Mouse (Mus musculus): ENCODE data around the gene Mettl9. TPM values are rescaled to one million over a fixed set of nuclear protein-coding genes. Genes with fewer than 3 reads are reported as not detected.
"Not testable (repeated sequence)": the region's sequence is repeated elsewhere in the genome, so short reads cannot be mapped to it uniquely, and the experiment has no call there.

Mettl9 gene
- polyA plus RNA-seq, 1 experiment from 2014 or later = 136 TPM

- 29% methylated on average over 8 of the region's 8 CpGs for WGBS
These were observed 14.0 kb upstream of the Mettl9 start for GRCm38 (mm10) chr7:121020277-121020676.

DNA sequence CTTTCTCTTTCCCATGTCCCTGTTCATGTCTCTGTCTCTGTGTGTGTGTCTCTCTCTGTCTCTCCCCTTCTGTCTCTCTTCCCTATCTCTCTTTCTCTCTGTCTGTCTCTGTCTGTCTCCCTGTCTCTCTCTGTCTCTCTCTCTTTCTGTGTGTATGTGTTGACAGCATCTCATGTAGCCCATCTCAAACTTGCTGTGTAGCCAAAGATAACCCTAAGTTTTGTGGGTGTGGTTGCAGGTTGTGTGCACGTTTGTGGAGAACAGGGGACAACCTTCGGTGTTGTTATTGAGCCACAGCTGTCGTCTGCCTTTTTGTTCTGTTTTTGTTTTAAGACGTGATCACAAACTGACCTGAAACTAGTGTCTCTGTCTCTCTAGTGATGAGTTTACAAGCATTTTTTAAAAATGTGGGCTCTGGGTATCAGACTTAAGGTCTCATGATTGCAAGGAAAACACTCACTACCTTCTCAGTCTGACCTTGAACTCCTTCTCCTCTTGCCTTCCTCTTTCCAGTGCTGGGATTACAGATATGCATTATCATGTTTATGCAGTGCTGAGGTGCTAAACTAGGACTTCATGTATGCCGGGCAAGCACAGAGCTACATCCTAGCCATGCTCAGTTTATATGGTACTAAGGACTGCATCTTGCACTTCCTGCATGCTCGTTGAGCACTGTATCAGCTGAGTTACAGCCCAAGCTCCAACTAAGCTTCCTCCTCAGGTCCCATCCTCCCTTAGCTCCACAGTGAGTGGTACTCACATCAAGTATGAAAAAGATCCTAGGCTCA is 8.8 kb upstream of the Mettl9 start:
- no peak overlapping the region for H3K4me2 ChIP-seq (replicated peaks)
- H3K27me3 ChIP-seq = no peaks in the 10 kb centered on the region; the same call in 1 of the 2 replicates
- 66% methylated on average over 6 of the region's 6 CpGs for WGBS
- H3K36me3 ChIP-seq = no peaks in the 10 kb centered on the region
- no peaks in the 10 kb centered on the region for H3K9me3 ChIP-seq (replicated peaks)
- no peak for ATAC-seq (ENCODE audit: insufficient number of reproducible peaks, low FRiP score, low TSS enrichment, low read depth)
- H3K27ac ChIP-seq (replicated peaks) = no peak overlapping the region
- H3K9ac ChIP-seq = no peak overlapping the region
- no peaks in the 10 kb centered on the region for H3K4me1 ChIP-seq
- no peak overlapping the region for H3K4me3 ChIP-seq (replicated peaks)

More at GRCm38 (mm10) chr7:121020277-121020676, 14.0 kb upstream of the Mettl9 start:
- ATAC-seq (ENCODE audit: insufficient number of reproducible peaks, low FRiP score, low TSS enrichment, low read depth) = no peak
- H3K9ac ChIP-seq = no peak overlapping the region
- no peaks in the 10 kb centered on the region for H3K9me3 ChIP-seq (replicated peaks)
- no peaks in the 10 kb centered on the region for H3K27me3 ChIP-seq
- H3K36me3 ChIP-seq = no peaks in the 10 kb centered on the region
- no peak overlapping the region for H3K4me3 ChIP-seq (replicated peaks)
- H3K27ac ChIP-seq (replicated peaks) = no peak overlapping the region
- H3K4me2 ChIP-seq (replicated peaks) = no peak overlapping the region
- no peaks in the 10 kb centered on the region for H3K4me1 ChIP-seq

GRCm38 (mm10) chr7:121026300-121026699 is 7.9 kb upstream of the Mettl9 start:
- H3K9ac ChIP-seq = no peak overlapping the region
- no peaks in the 10 kb centered on the region for H3K4me1 ChIP-seq
- no peak overlapping the region for H3K27ac ChIP-seq (replicated peaks)
- ATAC-seq (ENCODE audit: insufficient number of reproducible peaks, low FRiP score, low TSS enrichment, low read depth) = no peak
- H3K4me2 ChIP-seq (replicated peaks) = no peak overlapping the region
- no peaks in the 10 kb centered on the region for H3K9me3 ChIP-seq (replicated peaks)
- 64% methylated on average over 3 of the region's 3 CpGs for WGBS
- H3K27me3 ChIP-seq = no peaks in the 10 kb centered on the region; the same call in 1 of the 2 replicates
- H3K4me3 ChIP-seq (replicated peaks) = no peak overlapping the region
- no peaks in the 10 kb centered on the region for H3K36me3 ChIP-seq

DNA sequence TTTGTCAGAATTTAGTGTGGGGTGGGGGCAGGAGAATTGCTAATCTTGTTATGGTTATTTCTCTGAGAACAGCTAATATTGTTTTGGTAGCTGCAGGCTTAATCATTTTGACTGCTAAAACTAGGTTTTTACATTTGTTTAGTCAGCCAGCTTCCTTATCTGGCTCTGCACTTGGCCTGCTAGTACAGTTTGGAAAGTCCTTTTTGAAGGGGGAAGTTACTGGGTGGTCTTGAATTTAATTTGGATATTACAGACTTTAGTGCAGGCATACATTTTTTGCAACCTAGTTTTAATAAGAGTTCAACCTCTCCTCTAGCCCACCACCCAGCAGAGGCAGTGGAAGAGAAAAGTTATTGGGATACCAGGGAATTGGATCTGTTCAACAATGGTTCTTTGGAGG is 4.3 kb upstream of the Mettl9 start:
- H3K4me2 ChIP-seq (replicated peaks); H3K9ac ChIP-seq; ATAC-seq (ENCODE audit: insufficient number of reproducible peaks, low FRiP score, low TSS enrichment, low read depth); H3K27ac ChIP-seq (replicated peaks); H3K27me3 ChIP-seq; H3K36me3 ChIP-seq; H3K4me1 ChIP-seq; H3K4me3 ChIP-seq (replicated peaks); H3K9me3 ChIP-seq (replicated peaks): not testable (repeated sequence)

DNA sequence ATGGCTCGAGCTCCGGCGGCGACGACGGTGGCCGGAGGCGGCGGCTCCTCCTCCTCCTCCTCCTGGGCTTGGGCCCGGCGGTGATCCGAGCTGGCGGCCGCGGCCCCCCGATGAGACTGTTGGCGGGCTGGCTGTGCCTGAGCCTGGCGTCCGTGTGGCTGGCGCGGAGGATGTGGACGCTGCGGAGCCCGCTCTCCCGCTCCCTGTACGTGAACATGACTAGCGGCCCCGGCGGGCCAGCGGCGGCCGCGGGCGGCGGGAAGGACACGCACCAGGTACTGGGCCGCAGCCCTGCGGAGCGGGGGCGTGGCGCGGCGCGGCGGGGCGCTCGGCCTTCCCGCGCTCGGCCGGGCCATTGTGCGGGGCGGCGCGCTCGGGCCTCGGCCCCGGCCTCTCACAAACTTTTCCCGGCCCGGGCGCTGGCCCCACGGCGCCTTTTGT is 476 bp downstream of the Mettl9 start:
- under 1% methylated on average over 46 of the region's 63 CpGs for WGBS

DNA sequence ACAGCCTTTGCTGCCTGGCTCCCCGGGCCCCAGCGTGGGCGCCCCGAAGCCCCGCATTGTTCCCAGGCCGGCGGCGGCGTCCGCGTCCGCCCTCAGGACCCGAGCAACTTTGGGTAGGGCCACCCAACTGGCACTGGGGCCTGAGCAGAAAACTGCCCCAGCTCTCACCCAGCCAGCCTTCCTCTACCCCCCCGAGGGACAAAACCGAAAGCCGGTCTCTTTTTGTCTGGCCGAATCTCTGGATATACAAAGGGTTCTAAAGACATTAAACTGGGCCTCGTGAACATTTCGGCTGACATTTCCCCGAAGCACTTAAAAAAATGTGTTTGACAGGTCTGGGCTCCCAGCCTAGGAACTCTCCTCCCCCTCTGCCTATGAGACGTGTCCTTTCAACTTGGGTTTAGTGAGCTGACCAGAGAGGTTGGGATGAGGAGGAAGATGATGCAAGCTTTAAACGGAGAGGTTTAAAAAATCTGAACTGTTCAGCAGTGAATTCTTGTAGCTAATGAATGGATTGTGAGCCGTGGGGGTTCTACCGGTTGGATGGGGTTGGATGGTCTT is 996 bp downstream of the Mettl9 start:
- Histone ChIP-seq H3K4me3 (replicated peaks) (peak overlapping the region; percentile 85), H3K9me3 (replicated peaks) (no peaks in the 10 kb centered on the region), H3K9ac (peak overlapping the region; percentile 95), H3K27ac (replicated peaks) (peak overlapping the region; percentile 93), H3K36me3 (no peaks in the 10 kb centered on the region), H3K4me2 (replicated peaks) (peak overlapping the region; percentile 61), H3K27me3 (peaks cover 6% of the 10 kb centered on the region; the same call in 1 of the 2 replicates), H3K4me1 (peaks cover 19% of the 10 kb centered on the region)
- under 1% methylated on average over 24 of the region's 24 CpGs for WGBS
- peak; percentile 32; the same call in 1 of the 2 replicates for ATAC-seq (ENCODE audit: insufficient number of reproducible peaks, low FRiP score, low TSS enrichment, low read depth)

More for the DNA sequence above, 476 bp downstream of the Mettl9 start:
- H3K9me3 ChIP-seq (replicated peaks) = no peaks in the 10 kb centered on the region
- H3K4me2 ChIP-seq (replicated peaks) = peak overlapping the region; percentile 61
- H3K27ac ChIP-seq (replicated peaks) = peak overlapping the region; percentile 93
- no peaks in the 10 kb centered on the region for H3K36me3 ChIP-seq
- peaks cover 14% of the 10 kb centered on the region for H3K4me1 ChIP-seq
- H3K4me3 ChIP-seq (replicated peaks) = peak overlapping the region; percentile 85
- H3K9ac ChIP-seq = peak overlapping the region; percentile 95
- ATAC-seq (ENCODE audit: insufficient number of reproducible peaks, low FRiP score, low TSS enrichment, low read depth) = peak; percentile 73
- H3K27me3 ChIP-seq = peaks cover 6% of the 10 kb centered on the region; the same call in 1 of the 2 replicates

DNA sequence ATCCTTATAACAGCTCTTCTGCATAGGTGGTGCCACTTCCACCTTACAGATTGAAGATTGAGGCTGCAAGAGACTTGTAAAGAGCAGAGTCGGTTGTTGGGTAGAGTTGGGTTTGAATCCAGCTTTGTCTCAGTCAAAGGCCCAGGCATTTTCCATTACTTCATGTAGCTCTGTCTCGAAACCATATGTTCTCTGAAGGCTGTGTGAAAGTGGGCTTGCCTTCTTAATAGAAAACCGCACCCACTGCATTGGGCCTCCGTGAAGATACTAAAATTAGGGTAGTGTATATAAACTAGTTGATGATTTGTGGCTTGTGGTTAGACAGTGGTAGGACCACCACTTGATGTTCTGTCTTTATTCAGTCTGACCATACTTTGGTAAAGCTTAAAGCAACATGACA is 6.3 kb downstream of the Mettl9 start:
- ATAC-seq (ENCODE audit: insufficient number of reproducible peaks, low FRiP score, low TSS enrichment, low read depth) = no peak
- no peaks in the 10 kb centered on the region for H3K9me3 ChIP-seq (replicated peaks)
- H3K4me3 ChIP-seq (replicated peaks) = no peak overlapping the region
- H3K27ac ChIP-seq (replicated peaks) = no peak overlapping the region
- H3K4me2 ChIP-seq (replicated peaks) = no peak overlapping the region
- no peak overlapping the region for H3K9ac ChIP-seq
- H3K4me1 ChIP-seq = peaks cover 32% of the 10 kb centered on the region
- no peaks in the 10 kb centered on the region for H3K27me3 ChIP-seq
- WGBS = 52% methylated on average over 4 of the region's 4 CpGs
- no peaks in the 10 kb centered on the region for H3K36me3 ChIP-seq

GRCm38 (mm10) chr7:121041989-121042388 is 7.7 kb downstream of the Mettl9 start:
- Histone ChIP-seq H3K36me3 (no peaks in the 10 kb centered on the region), H3K4me1 (peaks cover 21% of the 10 kb centered on the region), H3K4me2 (replicated peaks) (no peak overlapping the region), H3K9ac (no peak overlapping the region), H3K9me3 (replicated peaks) (no peaks in the 10 kb centered on the region), H3K27ac (replicated peaks) (no peak overlapping the region), H3K27me3 (no peaks in the 10 kb centered on the region), H3K4me3 (replicated peaks) (no peak overlapping the region)
- 65% methylated on average over 1 of the region's 1 CpGs for WGBS
- ATAC-seq (ENCODE audit: insufficient number of reproducible peaks, low FRiP score, low TSS enrichment, low read depth) = no peak

DNA sequence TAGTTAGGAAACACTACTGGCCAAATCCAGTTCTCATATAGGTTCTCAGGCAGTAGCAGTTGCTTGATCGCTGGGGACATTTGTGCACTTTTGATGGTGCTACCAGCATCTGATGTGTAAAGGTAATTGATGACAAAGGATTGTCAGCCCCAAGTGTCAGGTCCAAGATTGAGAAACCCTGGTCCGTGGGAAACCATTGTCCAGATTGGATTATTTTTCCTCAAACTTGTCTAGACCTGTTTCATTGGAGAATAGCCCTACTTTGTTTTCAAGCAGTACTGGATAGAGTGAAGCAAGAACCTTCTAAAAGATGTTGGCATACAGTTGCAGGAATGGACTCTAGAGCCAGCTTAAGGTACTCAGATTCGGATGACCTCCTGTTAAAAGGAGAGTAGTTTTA is 8.8 kb downstream of the Mettl9 start:
- Histone ChIP-seq H3K36me3 (no peaks in the 10 kb centered on the region), H3K4me3 (replicated peaks) (no peak overlapping the region), H3K27me3 (no peaks in the 10 kb centered on the region), H3K4me1 (peaks cover 21% of the 10 kb centered on the region; the same call in 1 of the 2 replicates), H3K27ac (replicated peaks) (no peak overlapping the region), H3K9me3 (replicated peaks) (no peaks in the 10 kb centered on the region), H3K4me2 (replicated peaks) (no peak overlapping the region), H3K9ac (no peak overlapping the region)
- no peak for ATAC-seq (ENCODE audit: insufficient number of reproducible peaks, low FRiP score, low TSS enrichment, low read depth)
- 86% methylated on average over 3 of the region's 3 CpGs for WGBS

DNA sequence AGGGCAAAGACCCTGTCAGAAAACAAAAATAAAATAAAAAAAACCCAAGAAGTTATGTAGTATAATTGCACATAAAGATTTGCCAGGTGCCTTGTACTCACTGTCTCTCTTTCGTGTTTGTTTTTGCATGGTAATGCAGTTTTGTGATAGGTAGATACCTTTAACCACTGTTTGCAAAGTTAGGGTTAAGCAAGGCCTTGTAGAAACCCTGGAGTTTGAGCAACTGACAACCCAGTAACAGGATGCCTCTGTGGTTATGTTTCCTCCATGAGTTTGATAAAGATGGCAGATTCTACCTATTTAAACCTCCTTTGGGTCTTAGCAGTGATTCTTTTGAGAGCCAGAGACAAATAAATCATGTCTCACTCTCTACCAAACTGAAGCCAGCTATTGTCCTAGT is 9.3 kb downstream of the Mettl9 start:
- Histone ChIP-seq H3K9me3 (replicated peaks) (no peaks in the 10 kb centered on the region), H3K27me3 (no peaks in the 10 kb centered on the region), H3K9ac (no peak overlapping the region), H3K4me1 (peaks cover 21% of the 10 kb centered on the region; the same call in 1 of the 2 replicates), H3K4me3 (replicated peaks) (no peak overlapping the region), H3K27ac (replicated peaks) (no peak overlapping the region), H3K4me2 (replicated peaks) (no peak overlapping the region), H3K36me3 (peaks cover 3% of the 10 kb centered on the region; the same call in 1 of the 2 replicates)
- ATAC-seq (ENCODE audit: insufficient number of reproducible peaks, low FRiP score, low TSS enrichment, low read depth) = no peak
- 94% methylated on average over 1 of the region's 1 CpGs for WGBS

GRCm38 (mm10) chr7:121044251-121044650 is 10.0 kb downstream of the Mettl9 start:
- H3K9ac ChIP-seq = no peak overlapping the region
- H3K27me3 ChIP-seq = no peaks in the 10 kb centered on the region
- peaks cover 5% of the 10 kb centered on the region; the same call in 1 of the 2 replicates for H3K36me3 ChIP-seq
- no peak overlapping the region for H3K27ac ChIP-seq (replicated peaks)
- H3K4me1 ChIP-seq = peaks cover 21% of the 10 kb centered on the region; the same call in 1 of the 2 replicates
- 91% methylated on average over 1 of the region's 1 CpGs for WGBS
- no peak for ATAC-seq (ENCODE audit: insufficient number of reproducible peaks, low FRiP score, low TSS enrichment, low read depth)
- H3K4me2 ChIP-seq (replicated peaks) = no peak overlapping the region
- no peak overlapping the region for H3K4me3 ChIP-seq (replicated peaks)
- no peaks in the 10 kb centered on the region for H3K9me3 ChIP-seq (replicated peaks)
